Mouse (Mus musculus) megakaryocyte-erythroid progenitor cell, adult 5-6 weeks (primary cell): ENCODE data around the gene Nfyc. TPM values are rescaled to one million over a fixed set of nuclear protein-coding genes. Genes with fewer than 3 reads are reported as not detected.

Experiments used
- ATAC-seq: replicated peaks from 2 replicates; pipeline ENCODE4 v1.8.0; 2016; ENCODE audit warnings: mild to moderate bottlenecking, inconsistent platforms; ENCODE audit not compliant: severe bottlenecking, poor library complexity, low FRiP score, low TSS enrichment
- total RNA-seq, 2 experiments: library from RNA; stranded (forward) in 1 of 2; stranded (reverse) in 1 of 2; fragments of 200-1000, 215-1000 nt in 1 of 2; fragments of >200 nt in 1 of 2; fragmentation: Nextera tagmentation in 1 of 2; gene quantifications; 2 replicates each; pipeline ENCODE4 v1.2.3; 2014 to 2017

Nfyc gene
- total RNA-seq (2014; fragmentation: Nextera tagmentation) (66.1 and 69.9 TPM in 2 replicates), total RNA-seq (2017) (39.0 and 74.5 TPM in 2 replicates)

DNA sequence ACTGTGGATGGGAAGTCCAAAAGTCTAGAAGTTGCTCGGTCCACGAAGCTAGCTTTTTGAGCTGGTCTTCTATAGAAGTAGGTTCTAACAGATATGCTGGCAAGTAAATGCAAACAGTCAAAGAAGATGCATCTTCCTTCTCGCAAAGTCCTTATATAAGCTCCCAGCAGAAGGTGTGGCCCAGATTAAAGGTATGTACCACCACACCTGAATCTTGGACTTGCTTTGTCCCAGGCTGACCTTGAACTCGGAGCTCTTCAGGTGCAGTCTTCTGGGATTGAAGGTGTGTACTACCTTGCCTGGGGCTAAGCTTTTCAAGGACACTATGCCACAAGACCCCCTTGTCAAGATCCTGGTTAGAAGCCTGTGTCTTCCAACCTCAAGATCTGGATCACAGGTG lies at the start of gene Nfyc:
Nfyc (minus strand) TSS at position 101 of the 400 bp plus-strand sequence.
- ATAC-seq, result no peak

DNA sequence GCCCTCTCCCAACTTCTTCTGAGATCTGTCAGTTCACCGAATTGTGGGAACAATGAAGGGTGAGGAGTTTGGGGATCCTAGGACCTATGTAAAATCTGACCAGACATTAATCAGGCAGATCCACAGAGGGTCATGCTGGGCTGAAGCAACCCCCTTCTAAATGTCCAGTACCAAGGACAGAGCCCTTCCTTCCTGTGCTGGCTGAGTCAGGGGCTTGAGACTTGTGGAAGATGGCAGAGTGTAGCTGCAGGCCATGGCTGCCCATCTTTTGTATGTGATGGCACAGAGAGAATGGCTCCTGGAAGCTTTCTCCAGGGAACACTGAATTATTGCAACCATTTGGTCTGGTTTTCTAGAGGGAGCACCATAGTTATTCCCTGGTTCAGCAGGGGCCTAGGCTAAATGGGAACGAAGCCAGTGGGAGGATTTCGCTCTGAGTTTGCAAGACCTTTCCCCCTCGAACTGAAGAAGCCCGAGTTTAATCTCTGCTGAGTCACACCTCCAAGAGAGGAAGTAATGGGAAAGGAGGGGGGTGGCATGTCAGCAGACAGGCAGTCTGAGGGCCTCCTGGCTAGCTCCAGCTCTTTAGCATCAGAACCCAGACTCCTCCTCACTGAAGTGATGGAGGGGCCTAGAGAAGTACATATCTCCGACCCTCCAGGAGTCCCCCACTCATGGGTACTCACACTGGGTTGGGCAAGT lies 49.5 kb upstream of the Nfyc start:
- ATAC-seq, result no peak

- ATAC-seq, result no peak
Observed at GRCm38 (mm10) chr4:120879386-120879785, 48.0 kb upstream of the Nfyc start.

DNA sequence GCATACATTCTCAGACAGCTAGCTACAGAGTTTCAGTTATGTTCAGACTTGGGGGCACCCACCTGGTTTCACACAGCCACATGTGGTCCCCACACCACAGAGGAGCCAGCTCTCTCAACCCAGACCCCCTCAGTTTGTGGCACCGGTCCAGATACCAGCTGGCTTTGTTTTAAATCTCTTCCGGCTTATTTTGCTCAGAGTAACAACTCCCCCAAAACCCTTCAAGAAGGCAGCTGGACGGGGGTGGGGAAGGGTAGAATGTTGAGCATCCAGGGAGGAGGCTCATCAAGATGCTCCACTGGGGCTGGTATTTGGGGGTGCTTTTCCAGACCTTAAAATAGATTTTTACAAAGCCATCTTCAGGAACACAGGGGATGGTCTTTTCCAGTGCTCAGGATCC lies 47.4 kb upstream of the Nfyc start:
- ATAC-seq, result no peak

DNA sequence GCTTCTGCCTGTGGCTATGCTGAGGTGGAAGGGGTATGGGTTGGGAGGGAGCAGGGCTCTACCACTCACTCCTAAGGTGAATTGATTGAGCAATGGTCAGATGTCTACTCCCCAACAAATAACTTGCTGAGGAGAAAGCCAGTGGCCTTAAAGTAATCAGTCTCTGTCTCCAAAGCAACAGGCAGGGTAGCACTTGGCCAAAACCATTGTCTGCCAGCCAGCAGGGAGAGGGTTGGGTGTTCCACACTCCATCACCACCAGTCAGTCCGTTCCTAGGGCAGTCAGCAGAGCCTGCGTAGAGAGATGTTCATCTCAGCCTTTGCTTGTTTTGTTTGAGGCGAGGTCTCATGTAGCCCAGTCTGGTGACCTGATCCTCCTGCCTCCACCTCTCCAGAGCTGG lies 44.6 kb upstream of the Nfyc start:
- ATAC-seq, result no peak

DNA sequence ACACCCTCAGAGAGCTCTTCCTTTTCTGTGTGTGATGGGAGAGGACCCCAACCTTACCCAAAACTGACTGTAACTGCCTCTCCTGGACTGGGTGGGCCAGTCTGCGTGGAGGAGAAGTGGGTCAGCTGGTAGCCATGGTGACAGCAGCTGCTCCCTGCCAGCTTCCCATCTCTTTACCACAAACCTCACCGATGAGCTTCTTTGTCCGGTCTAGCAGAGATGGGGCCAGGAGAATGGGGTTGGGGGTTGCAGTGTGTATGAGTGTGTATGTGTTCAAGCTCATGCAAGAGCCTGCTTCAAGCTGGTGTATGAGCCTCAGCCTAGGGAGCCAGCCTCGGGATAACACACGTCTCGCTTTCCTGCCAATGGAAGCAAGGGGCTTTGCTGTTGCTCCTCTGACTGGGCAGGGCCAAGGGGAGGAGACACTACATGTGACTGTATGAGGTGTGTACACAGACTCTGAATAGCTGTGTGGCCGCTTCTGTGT lies 38.9 kb upstream of the Nfyc start:
- ATAC-seq, result no peak

DNA sequence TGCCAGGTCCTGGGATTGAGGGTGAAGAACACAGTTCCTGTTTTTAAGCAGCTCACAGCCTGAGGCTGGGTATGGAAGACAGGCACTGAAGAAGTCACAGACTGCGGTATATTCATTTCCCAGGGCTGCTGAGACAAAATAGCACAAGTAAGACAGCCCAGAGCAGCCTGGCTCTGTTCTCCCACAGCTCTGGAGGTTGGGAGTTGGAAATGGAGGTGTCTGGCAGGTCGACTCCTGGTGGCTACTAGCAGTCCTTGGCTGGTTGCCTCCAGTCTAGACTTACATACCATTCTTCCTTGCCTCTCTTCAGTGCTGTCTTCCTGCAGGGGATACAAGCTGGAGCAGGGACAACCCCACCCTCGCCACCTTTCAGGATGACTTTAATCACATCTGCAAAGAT lies 37.6 kb upstream of the Nfyc start:
- ATAC-seq, result no peak

DNA sequence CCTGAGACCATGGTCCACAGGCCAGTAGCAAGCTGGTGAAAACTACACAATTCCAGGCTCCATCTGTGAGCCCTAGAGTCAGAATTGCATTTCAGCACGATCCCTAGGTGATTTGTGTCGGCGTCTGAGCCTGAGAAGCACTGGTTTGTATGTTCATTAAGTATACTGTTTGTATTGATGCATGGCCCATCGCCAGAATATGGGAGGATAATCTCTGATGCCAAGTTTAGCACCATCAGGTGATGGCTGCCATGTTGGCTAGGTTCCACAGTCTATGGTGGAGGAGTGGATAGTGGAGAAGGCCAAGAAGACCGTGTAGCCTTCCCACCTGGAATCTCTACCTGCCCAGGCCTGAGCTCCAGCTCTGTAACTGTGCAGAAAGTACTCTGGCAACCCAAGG lies 36.9 kb upstream of the Nfyc start:
- ATAC-seq, result no peak

DNA sequence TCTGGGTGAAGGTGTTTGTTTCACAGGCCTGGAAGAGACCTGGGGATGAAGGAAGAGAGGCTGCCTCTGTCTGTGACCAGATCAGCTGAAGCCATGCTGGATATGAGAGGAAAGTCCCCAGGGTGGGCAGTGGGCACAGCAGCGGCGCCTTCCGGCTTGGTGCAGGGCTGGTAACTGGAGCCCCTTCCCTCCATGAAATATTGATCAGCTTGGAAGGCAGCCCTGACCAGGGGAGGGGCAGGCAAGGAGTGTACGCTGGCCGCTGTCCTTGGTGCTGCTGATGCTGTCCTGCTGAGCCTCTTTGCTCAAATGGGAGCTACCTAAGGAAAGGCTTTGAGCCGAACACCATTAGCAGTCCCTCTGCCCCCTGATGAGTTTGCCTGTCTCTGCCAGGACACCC lies 34.8 kb upstream of the Nfyc start:
- ATAC-seq, result peak; percentile 85

- ATAC-seq, result no peak
Observed at GRCm38 (mm10) chr4:120859865-120860264, 28.5 kb upstream of the Nfyc start.

GRCm38 (mm10) chr4:120856376-120856775 lies 25.0 kb upstream of the Nfyc start:
- ATAC-seq, result no peak

GRCm38 (mm10) chr4:120855360-120856060 lies 24.1 kb upstream of the Nfyc start:
- ATAC-seq, result no peak

- peak; percentile 77 for ATAC-seq
Observed at GRCm38 (mm10) chr4:120854588-120855319, 23.4 kb upstream of the Nfyc start, which contains the start of gene Rims3. Gene Rims3 (plus strand): TSS chr4:120854816.

DNA sequence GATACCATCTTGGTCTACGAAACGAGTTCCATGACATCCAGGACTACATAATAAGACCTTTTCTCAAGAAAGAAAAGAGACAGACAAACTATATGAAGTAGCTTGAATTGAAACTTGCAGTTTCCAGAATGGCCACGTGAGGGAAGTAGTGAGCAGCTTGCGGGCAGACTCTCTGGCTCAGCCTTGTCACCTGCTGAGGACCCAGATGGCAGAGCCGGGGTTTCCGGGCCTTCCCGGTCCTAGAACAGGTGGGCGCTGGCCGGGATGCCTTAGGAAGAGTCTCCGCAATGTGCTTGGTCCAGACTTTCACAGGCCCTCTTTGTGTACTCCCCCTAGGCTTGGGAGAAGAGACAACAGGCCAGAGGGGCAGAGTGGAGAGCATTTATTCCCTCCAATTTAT lies 19.6 kb upstream of the Nfyc start:
- peak; percentile 54 for ATAC-seq

- ATAC-seq, result no peak
Observed at GRCm38 (mm10) chr4:120849451-120849850, 18.1 kb upstream of the Nfyc start.

GRCm38 (mm10) chr4:120848909-120849308 lies 17.5 kb upstream of the Nfyc start:
- no peak for ATAC-seq

DNA sequence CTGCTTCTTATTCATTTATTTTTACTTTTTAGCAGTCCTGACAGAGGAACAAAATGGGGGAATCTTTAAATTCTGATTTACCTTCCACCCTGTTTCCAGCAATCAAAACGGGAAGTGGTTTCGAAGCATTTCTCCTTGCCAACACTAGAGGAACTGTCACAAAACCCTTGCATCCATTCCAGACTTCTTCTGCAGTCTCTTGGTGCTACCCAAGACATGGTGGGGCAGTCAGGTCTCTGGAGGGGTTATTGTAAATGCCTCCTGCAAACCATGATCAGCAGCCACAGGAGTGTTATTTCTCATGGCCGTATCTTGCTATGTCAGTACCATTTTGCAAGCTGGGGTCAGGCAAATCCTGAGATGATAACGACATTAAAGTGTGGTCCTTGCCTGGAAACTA lies 13.7 kb upstream of the Nfyc start:
- ATAC-seq, result peak; percentile 51

DNA sequence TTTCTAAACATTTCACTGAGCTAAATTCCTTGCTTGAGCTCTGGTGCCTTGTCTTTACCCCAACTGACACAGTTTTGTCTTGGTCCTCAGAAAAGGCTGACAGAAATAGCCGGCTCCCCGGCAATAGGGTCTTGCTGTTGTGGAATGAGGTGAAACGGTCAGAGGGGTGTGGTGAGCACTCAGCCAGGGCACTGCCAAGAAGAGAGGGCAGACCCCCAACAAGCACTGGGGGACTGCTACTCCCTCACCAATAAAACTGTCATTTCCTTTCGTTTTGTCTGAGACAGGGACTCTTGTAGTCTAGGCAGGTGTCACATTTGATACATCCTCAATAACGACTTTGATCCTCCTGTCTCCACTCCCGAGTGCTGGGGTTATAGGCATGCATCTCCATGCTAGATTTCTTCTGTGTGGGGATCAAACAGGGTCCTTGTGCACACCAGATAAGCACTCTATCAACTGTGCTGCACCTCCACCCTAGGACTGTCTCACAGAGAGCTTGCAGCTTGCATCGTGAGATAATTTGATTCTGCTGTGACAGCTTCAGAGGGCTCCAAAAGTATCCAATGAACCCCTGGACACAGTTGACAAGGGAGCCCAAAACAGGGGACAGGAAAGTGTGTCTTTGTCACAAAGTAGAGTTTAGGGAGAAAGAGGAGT lies 13.2 kb upstream of the Nfyc start:
- ATAC-seq, result peak; percentile 96

DNA sequence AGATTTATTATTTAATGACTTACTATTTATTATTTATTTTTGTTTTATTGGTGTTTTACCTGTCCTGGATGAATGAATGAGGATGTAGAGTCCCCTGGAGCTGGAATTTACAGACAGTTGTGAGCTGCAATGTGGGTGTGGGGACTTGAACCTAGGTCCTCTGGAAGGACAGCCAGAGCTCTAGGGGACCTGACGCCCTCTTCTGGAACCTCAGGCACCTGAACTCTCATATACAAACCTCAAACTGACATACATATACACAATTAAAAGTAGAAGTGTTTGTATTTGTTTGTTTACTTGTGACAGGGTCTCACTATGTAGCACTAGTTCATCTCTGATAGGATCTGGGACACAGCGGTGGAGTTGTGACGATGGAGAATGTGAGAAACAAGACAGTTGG lies 10.0 kb upstream of the Nfyc start:
- no peak for ATAC-seq

DNA sequence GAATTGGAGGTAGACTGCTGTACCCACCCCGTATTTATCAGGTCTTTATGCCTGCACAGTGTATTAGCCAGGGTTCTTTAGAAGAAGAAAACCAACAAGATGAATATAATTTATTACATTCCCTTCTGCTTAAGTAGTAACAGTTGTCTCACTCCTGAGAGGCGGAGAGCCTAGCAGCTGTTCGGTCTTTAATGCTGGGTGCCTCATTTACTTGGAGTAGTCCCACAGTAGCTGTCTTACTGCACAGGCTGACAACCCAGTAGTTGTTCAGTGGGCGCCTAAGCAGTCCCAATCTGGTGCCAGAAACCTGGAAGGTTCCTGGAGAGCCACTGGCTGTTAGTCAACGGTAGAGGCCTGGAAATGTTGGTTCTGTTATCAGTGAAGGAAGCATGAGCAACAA lies 605 bp downstream of the Nfyc start:
- ATAC-seq, result no peak
